Mouse (Mus musculus) mouse trophoblast stem cell (cell line): Measurements from ENCODE around the gene Pde12.
"Not testable (repeated sequence)": the region's sequence is repeated elsewhere in the genome, so short reads cannot be mapped to it uniquely, and the experiment has no call there.

Experiments used
- in situ Hi-C, 2 experiments: fragments of 300-500 bp; cut with MseI, MboI; formaldehyde crosslinking; loops; 2 replicates in 1 of 2; 3 replicates in 1 of 2; pipeline ENCODE4 v1.15.1; 2025

The Pde12 gene

DNA sequence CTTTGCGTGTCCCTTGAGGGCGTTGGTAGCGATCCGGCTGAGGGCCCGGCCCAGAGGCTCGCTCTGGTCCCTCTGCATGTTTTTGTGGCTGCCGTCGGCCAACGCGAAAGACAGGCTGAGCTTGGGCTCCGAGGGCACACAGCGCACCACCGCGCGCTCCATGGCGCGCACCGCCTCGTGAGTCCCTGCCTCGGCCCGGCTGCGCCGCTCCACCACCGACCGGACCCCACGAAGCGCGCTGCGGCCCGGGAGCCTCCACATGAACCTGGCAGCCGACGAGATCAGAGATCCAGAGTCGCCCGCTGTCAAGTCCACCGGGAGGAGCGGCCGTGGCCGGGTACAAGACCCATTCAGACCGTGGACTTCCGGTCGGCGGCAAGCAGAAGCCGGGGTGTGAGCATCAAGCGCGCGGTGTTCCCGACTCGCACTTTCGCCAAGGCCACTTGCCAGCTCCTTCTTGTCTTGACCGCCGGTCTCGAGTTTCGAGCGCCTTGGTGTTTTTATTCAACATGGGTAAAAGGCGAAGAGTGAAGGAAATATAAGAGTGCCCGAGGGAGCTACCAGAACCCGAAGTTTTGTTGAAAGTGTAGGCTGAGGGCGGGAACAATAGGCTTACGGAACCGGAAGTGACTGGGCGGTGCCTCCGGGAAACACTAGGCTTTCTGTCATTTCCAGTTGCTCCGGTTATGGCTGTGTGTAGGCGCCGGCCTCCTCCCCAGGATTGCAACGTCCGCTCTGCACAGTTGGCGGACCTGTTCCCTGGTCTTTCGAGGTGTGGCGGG, at the start of gene Pde12:
TSS of gene Pde12 (minus strand) at position 592 of the 782 bp plus-strand sequence.
- in situ Hi-C loops = no loop called here

DNA sequence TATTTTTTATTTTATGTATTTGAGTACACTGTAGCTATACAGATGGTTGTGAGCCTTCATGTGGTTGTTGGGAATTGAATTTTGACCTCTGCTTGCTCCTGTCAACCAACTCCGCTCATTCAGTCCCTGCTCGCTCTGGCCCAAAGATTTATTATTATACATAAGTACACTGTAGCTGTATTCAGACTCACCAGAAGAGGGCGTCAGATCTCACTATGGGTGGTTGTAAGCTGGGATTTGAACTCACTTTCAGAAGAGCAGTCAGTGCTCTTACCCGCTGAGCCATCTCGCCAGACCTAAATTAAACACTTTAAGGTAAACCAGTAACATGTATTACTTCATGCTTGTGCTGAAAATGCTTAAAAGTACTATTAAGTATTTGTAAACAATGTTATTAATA, 35.6 kb upstream of the Pde12 start:
- in situ Hi-C loops = not testable (repeated sequence)

DNA sequence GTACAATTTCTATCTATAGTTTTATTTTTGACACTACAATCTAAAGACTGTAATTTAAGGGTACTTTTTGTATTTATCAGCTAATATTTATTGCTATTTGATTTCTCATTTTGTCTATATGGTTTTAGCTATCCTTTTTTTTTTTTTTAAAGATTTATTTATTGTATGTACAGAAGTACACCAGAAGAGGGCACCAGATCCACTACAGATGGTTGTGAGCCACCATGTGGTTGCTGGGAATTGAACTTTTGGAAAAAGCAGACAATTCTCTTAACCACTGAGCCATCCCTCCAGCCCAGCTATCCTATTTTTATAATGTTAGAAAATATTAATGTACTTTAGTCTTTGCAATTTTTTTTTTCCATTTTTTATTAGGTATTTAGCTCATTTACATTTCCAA, 28.2 kb upstream of the Pde12 start:
- in situ Hi-C loops = no loop called here

DNA sequence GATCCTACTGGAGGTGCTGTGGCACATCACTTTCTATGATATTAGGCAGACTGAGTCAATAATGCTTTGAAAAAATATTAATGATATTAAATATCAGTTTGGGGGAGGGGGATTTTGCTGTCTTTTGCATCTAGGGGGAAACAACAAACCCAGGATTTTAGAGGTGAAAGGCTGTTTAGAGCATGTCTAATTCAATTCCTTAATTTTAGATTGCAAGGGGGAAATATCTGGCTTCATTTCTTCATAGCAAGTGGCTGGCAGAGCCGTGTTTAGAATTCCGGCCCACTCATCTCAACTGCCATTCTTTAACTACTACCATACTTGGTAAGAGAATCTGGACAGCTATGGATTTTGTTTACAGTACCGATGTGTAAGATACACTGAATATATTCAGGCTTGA, 23.3 kb upstream of the Pde12 start, which contains the start of gene Dnah12:
TSS of gene Dnah12 (plus strand) at position 301 of the 400 bp plus-strand sequence.
- in situ Hi-C loops = no loop called here

DNA sequence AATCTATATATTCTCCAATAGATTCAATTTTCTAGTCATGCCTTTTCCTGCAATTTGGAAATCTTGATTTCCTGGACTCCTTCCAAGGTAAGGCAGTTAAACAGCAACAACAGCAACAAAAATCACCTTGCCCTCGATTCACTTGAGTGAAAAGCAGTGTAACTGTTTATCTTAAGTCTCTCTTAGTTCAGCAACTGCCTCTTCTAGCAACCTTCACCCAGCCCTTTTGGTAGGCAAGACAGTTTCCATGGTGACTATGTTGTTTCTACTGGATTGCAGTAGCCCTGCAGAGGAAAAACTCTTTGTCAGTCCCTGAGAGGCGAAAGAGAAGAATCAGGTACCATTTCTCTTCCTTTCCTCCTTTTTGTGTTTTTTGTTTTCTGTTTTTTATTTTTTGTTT, 21.7 kb upstream of the Pde12 start:
- in situ Hi-C loops = no loop called here

DNA sequence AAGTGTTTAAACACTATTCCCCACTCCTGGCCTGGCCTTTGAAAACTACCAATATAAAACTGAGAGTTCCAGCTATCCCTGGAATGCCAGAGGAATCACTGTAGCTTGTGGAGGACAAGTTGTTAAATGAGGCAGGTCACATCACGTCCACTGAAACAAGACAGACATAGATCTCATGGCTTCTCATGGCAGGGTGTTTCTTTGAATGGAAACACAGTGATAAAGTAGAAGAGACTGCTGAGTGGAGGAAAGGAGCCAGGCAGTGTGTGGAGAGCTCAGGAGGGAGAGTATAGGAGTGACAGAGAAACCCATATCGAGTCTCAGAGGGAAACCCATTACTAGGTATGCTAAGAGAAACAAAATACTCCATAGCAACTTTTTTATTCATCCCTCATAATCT, 21.0 kb upstream of the Pde12 start:
- in situ Hi-C loops = no loop called here

DNA sequence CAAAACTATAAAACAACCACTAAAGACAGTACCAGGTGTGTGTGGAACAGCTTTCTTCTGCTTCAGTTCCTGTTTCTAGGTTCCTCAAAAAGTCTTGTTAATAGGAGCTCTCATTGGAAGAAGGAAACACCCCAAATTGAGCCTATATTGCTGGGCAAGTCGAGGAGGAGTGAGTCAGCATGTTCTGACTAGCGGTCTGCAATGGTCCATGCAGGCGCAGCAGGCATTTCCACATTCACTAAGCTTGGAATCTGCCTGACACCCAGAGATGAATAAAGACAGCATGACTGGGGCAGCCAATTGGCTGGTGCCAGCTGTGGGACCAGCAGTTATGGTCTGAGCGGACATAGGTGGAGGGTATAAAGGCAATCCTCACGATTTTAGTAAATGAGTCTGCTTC, 6.1 kb upstream of the Pde12 start:
- in situ Hi-C loops = no loop called here

DNA sequence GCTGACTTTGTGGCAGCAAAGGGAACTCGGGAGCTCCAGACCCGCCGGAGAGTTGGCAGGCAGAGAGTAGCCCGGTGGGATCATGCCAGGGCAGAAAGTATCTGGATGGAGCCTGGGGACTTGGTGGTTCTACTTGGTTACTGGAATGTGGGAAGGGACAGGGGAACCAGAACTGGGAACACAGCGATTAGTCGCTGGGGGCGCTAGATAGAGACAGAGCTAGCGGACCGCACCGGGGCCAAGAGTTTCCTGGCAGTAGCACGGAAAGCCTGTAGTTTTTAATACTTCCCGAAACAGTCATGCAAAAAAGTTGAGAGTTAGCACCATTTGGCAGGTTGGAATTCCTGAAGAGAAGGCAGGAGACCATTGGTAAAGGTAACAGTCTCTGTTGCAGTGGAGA, 5.7 kb upstream of the Pde12 start:
- in situ Hi-C loops = no loop called here

DNA sequence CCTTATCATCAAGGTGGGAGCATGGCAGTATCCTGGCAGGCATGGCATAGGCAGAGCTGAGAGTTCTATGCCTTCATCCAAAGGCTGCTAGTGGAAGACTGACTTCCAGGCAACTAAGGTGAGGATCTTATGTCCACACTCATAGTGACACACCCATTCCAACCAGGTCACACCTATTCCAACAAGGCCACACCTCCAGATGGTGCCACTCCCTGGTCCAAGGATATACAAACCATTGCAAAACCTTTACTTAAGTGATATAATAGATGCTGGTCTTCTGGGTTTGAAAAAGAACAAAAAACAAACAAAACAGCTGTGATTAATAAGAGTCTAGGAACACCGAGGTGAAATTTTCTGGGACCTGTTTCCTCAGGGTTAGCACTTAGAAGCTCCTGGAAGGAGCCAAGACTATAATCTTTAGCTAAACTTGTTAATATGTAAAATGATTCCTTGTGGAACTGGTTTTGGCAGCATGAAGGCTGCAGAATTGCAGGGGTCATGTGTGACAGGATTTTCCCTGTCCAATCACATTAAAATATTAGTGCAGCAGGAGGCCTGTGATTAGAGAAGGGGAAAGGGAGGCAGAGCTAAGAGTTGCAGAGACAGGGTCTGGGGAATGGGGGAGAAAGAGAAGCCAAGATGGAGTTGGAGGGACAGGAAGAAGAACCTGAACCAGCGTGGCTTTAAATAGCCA, 4.9 kb upstream of the Pde12 start:
- in situ Hi-C loops = not testable (repeated sequence)

DNA sequence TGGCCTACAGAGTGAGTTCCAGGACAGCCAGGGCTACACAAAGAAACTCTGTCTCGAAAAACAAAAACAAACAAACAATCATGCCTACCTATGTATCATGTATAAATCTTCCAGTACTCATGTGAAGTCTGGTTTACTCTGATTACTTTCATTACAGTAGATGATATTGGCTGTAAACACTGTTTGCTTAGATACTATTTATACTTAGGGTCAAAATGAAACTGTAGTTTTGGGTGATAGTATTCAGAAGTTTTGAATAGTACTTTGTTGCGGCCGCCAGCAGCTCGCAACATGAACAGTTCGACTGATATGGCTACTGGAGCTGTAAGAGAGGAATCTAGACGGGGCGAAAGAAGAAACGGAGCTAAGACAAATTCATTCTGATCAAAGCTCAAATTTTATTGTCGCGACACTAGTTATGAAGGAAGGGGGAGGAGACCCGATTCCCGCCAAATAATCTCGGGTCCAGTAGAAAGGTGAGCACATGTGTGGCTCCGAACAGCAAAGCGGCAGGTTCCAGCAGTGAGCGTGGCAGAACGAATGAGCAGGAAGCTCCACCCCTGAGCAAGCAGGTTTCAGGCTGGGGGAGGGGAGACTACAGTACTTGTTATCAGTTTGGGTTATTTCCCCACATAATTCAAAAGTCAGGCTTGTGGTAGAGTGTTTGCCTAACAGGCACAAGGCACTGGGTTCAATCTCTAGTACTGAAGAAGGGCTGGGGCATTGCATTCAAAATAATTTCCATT, 2.4 kb upstream of the Pde12 start:
- in situ Hi-C loops = not testable (repeated sequence)

DNA sequence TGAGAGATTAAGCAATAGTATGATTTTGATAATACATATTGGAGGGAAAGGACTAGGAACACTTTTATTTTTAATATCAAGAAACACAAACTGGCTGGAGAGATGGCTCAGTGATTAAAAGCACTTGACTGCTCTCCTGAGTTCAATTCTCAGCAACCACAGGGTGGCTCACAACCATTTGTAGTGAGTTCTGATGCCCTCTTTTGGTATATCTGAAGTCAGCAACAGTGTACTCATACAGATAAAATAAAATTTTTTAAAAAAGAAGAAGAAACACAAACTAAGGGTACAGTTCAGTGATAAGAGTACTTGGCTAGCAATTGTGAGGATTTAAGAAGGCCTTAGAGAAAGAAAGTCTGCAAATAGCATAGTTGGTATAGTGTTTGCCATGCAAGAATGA, 1.3 kb upstream of the Pde12 start:
- in situ Hi-C loops = no loop called here

DNA sequence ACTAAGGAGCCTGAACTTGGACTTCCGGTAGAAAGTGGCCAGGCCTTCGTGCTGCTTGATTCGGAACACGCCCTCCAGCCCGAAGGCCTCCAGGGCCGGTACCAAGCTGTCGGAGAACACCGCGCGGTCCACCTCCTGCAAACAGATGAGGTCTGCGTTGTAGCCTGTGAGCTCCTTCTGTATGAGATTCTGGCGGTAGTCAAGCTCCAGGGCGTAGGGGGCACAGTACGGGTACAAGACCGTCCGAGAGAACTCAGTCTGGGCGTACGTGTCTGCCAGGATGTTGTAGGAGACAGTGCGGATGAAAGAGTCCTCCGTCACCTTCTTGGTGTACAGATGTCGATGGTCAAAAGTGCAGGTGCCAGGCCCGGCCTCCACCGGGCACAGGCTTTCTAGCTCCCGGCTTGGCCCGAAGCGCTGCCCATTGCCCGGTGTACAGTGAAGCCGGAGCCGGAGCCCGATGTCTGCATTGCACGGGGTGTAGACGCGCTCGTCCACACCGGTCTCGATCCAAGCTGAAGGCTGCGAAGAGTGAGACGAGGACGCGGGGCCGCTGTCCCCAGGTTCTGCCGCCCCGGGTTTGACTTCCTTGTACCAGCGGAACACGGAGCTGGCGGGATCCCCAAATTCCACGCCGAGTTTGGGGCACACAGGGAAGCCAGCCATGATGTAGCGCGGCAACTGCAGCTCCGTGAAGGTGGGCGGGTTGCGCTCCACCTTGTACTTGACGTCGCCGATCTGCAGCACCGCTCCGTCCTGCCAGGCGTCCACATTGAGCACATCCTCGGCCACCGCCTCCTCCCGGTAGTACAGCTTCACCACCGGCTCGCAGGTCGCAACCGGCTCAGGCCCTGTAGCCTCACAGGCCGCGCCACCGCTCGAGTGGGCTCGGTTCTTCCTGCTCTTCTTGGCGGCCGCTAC, 1.1 kb downstream of the Pde12 start:
- in situ Hi-C loops = no loop called here

DNA sequence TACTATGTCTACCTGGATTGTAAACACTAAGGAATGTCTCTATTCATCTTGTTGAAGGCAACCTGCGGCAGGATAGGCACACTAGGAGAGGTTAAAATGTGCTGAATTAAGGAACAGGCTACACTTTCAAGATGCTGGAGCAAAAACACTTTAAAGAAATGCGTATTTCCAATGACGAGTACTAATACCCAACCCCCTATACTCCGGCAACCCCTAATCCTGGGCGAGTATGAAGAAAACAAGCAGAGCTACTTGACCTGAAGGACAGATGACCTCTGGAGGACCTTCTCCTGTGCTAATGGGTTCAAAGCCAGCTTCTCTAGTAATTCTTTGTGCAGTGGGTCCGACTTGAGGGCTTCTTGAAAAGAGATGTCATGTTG, 1.7 kb downstream of the Pde12 start:
- in situ Hi-C loops = no loop called here

DNA sequence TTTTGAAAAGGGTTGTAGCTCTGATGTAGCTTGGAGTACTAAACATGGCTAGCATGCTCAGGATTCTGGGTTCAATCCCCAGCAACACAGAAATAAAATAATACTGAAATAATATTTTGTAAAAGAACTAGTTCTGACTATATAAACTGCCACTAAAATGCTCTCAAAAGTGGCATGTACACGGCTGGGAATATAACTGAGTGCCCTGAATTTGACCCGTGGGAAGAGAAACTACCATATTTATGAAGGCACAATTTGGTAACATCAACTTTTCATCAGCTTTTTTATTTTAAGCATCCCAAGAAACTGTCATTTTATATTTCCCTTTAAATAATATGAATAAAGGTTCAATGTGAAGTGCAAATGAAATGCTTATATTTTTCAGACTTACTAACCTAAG, 5.8 kb downstream of the Pde12 start:
- in situ Hi-C loops = no loop called here

DNA sequence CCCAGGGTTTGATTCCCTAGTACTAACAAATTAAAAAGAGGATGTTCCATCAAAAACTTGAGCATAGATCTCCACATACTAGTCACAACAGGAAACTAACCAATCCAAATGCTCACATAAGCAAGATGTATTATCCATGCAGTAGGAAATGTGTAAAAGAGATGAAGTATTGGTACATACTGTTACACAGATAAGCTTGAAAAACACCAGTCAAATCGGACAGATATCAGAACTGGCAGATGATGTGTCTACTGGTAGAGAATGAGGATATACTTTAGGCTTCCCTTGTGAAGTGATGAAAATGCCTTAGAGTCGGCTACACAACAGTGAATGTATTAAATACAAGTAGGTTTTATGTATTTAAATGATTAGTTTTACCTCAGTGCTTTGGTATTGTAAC, 7.2 kb downstream of the Pde12 start:
- in situ Hi-C loops = no loop called here

DNA sequence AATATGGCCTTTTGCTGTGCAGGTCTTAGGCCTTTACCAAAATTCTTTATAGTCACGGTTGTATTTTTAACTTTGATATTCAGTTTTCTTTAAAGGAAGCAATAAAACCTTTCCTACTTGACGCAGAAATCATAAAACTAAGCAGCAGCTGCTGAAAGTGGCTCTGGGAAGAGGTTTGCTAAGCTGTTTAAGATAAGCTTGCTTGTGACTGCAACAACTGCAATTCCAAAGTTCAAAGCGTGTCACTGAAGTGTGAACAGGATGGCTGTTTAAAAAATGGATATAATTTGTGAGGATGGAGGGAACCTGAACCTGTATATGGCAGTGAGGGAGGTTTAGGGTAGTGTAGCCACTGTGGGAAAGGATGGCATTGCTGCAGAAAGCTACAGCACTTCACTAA, 7.7 kb downstream of the Pde12 start:
- in situ Hi-C loops = no loop called here

DNA sequence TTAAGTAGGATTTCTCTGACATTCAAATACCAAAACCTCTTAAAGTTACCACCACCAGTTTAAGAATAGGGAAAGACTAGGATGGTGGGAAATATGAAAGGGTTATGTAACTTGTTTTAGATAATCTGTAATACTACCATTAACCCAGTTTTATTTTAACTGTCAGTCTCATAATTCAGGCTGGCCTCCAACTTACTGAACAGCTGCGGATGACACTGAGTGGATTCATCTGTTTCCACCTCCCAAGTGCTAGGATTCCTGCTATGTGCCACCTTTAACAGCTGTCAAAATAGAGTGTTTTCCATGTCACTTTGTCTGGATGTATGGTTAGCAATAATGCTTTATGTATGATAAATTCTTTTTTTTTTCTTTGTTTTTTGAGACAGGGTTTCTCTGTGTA, 9.4 kb downstream of the Pde12 start:
- in situ Hi-C loops = no loop called here

DNA sequence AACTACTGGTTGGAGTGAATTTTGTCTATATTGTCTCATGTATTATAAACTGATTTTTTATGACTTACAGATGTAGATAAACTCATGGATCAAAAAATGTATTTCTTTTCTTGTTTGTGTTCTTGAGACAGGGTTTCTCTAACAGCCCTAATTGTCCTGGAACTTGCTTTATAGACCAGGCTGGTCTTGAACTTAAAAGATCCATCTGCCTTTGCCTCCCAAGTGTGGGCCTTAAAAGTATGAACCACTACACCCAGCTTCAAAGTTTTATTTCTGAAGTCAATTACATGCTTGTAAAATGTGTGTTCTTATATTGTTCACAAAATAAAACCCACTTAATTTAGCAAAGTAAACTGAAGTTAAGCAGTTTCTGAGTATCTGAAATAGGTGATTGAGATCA, 11.5 kb downstream of the Pde12 start:
- in situ Hi-C loops = no loop called here

DNA sequence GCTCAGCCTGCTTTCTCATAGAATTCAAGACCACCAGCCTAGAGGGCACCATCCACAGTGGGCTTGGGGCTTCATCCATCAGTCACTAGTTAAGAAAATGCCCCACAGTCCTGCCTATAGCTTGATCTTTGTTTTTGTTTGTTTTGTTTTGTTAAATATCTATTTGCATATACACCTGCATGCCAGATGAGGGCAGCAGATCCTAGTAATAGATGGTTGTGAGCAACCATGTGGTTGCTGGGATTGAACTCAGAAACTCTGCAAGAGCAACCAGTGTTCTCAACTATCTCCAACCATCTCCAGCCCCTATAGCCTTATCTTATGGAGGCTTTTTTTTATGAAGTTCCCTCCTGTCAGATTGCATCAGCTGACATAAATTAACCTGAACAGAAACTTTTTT, 17.8 kb downstream of the Pde12 start:
- in situ Hi-C loops = no loop called here

DNA sequence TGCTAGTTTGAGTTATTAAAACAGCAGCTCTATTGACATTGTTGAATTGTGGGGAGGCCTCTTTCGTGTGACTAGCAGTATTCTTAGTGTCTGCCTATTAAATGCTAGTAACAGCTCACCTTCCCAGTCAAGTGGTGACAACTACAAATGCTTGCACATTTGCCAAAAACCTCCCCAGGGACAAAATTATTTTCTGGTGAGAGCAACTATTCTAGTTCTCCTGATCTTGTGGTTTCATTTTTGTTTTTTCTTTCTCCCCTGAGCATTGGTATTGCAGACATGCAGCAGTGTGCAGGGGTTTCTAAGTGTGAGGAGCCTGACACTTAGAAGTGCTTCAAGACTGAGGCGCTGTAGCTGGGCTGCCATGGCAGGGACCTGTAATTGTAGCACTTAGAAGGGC, 21.9 kb downstream of the Pde12 start:
- in situ Hi-C loops = no loop called here

DNA sequence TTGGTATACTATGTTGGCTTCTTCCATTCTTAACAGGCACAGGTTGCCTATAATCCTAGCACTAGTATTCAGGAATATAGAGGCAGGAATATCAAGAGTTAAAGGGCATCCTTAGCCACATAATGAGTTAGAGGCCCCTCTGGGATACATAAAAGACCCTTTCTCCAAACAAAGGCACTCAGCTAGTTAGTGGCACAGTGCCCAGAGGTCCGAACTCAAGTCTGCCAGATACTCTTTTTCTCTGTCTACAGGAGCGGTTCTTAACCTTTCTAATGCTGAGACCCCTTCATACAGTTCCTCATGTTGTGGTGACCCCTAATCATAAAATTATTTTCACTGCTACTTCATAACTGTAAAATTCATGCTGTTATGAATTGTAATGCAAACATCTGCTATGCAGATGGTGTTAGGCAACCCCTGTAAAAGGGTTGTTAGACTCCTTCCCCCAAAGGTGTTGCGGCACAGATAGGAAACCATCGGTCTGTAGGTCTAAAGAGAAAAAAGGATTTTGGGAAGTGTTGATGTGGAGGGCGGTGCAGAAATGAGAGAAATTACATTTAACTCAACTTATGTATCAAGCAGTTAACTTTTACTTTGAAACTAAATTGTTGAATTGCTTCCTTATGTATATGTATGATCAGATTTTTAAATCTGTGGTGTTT, 23.6 kb downstream of the Pde12 start:
- in situ Hi-C loops = no loop called here
